Mouse (Mus musculus): Measurements from ENCODE around the gene Ada.
"Not testable (repeated sequence)": the region's sequence is repeated elsewhere in the genome, so short reads cannot be mapped to it uniquely, and the experiment has no call there.

Gene Ada

GRCm38 (mm10) chr2:163696763-163697162 is 53.3 kb downstream of the Ada start:
- no peak for DNase-seq (ENCODE audit: low spot score)

- no peak for DNase-seq (ENCODE audit: low spot score)
Measured at GRCm38 (mm10) chr2:163693716-163694314, 56.2 kb downstream of the Ada start.

GRCm38 (mm10) chr2:163692873-163693612 is 57.0 kb downstream of the Ada start:
- no peak for DNase-seq (ENCODE audit: low spot score)

GRCm38 (mm10) chr2:163691846-163692605 is 58.0 kb downstream of the Ada start:
- no peak for DNase-seq (ENCODE audit: low spot score)

- no peak for DNase-seq (ENCODE audit: low spot score)
Measured at GRCm38 (mm10) chr2:163690409-163691304, 59.4 kb downstream of the Ada start.

- no peak for DNase-seq (ENCODE audit: low spot score)
Measured at GRCm38 (mm10) chr2:163689771-163690170, 60.3 kb downstream of the Ada start.

- not testable (repeated sequence) for DNase-seq (ENCODE audit: low spot score)
Measured at GRCm38 (mm10) chr2:163688377-163688776, 61.7 kb downstream of the Ada start.

- no peak for DNase-seq (ENCODE audit: low spot score)
Measured at GRCm38 (mm10) chr2:163686886-163687285, 63.2 kb downstream of the Ada start.

- no peak for DNase-seq (ENCODE audit: low spot score)
Measured at GRCm38 (mm10) chr2:163686233-163686632, 63.8 kb downstream of the Ada start.

GRCm38 (mm10) chr2:163685761-163686200 is 64.3 kb downstream of the Ada start:
- DNase-seq (ENCODE audit: low spot score), result no peak

- no peak for DNase-seq (ENCODE audit: low spot score)
Measured at GRCm38 (mm10) chr2:163685287-163685686, 64.8 kb downstream of the Ada start.

- DNase-seq (ENCODE audit: low spot score), result no peak
Measured at GRCm38 (mm10) chr2:163682344-163682743, 67.7 kb downstream of the Ada start.

GRCm38 (mm10) chr2:163676745-163677144 is 73.3 kb downstream of the Ada start:
- DNase-seq (ENCODE audit: low spot score), result no peak

All from ovary, postnatal 14 days (tissue).